10 mouse cellular contexts compared by ENCODE assay signal in the genomic region with DNA sequence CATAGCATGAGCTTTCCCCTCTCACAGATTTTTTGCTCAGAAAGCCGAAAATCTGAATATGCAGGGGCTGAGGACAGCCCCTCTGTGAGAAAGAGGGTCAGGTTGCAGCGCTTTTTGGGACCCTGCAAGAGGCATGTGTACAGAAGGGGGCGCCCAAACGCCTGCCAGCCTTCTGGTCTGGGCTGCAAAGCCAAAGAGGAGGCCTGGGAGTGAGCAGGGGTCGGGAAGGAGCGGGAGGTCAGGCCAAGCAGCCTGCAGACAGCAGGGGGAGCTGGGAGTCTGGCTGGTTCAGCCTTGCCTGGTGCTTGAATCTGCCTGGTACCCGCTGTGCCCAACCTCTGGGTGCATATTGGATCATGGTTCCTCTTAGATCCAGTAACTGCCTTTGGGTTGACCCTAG. TPM values are rescaled to one million over a fixed set of nuclear protein-coding genes. Genes with fewer than 3 reads are reported as not detected.
DNase-seq lines count a peak whose midpoint lies in the region; ATAC-seq and TF ChIP-seq lines count a peak whose summit lies in the region.
"Had no signal": no experiment of that assay in that cellular context is flagged by ENCODE, and none has a peak within 500 bp of the region (broad histone marks: within the 10 kb centered on the region; RNA-seq: fewer than 3 reads in every experiment).

No protein-coding gene starts in this region.

- peak; percentile 75 for TF ChIP-seq CTCF in stomach, postnatal 0 days (IDR thresholded peaks at IDR 0.05; ENCODE audit: low read depth)

- no peak overlapping the region for H3K9ac ChIP-seq in midbrain, embryonic 16.5 days (ENCODE audit: low read depth, low read length)
- no peak overlapping the region for H3K9ac ChIP-seq in intestine, embryonic 15.5 days
- H3K9ac ChIP-seq in stomach, postnatal 0 days (ENCODE audit: low read length): no peak overlapping the region

- H3K4me1 ChIP-seq in midbrain, embryonic 10.5 days: peaks cover 10% of the 10 kb centered on the region
- H3K4me1 ChIP-seq in midbrain, embryonic 16.5 days (ENCODE audit: control insufficient read depth, insufficient read depth, low read length): 0 out of 2 replicates have a peak, but pooled peaks cover 2% of the 10 kb centered on the region
- H3K4me1 ChIP-seq in intestine, embryonic 15.5 days (replicated peaks): peaks cover 11% of the 10 kb centered on the region
- H3K4me1 ChIP-seq in stomach, postnatal 0 days (replicated peaks; ENCODE audit: control insufficient read depth, insufficient read depth): peaks cover 11% of the 10 kb centered on the region

- TF ChIP-seq EP300 in stomach, postnatal 0 days (optimal IDR thresholded peaks at IDR 0.05): no peak

- H3K27me3 ChIP-seq in midbrain, embryonic 10.5 days (ENCODE audit: low read depth, poor library complexity, severe bottlenecking): peaks cover 20% of the 10 kb centered on the region; the same call in 1 of the 2 replicates
- no peaks in the 10 kb centered on the region for H3K27me3 ChIP-seq in midbrain, embryonic 16.5 days (ENCODE audit: control insufficient read depth, insufficient read depth, low read depth, low read length)
- H3K27me3 ChIP-seq in intestine, embryonic 15.5 days (replicated peaks): no peaks in the 10 kb centered on the region
- no peaks in the 10 kb centered on the region for H3K27me3 ChIP-seq in stomach, postnatal 0 days (ENCODE audit: control insufficient read depth, insufficient read depth, low read length)

- DNase-seq in cerebellum, postnatal 10 days: peak; percentile 78 to 79
- peak; percentile 84 for DNase-seq in midbrain, embryonic 10.5 days (ENCODE audit: low spot score)
- DNase-seq in embryo, embryonic 10.5 days (ENCODE audit: low spot score): peak; percentile 93
- peak; percentile 66 for DNase-seq in stomach, postnatal 0 days (ENCODE audit: low spot score)

- no peak for ATAC-seq in cerebellum, adult (ENCODE audit: insufficient number of reproducible peaks, low FRiP score, low TSS enrichment)
- ATAC-seq in midbrain, embryonic 16.5 days: no peak
- ATAC-seq in intestine, embryonic 15.5 days: 0 out of 2 replicates have a peak, but pooled peaks have one; percentile 39
- ATAC-seq in stomach, postnatal 0 days (ENCODE audit: low FRiP score, low TSS enrichment): no peak
- ATAC-seq in erythroid progenitor cell, adult 5-6 weeks (replicated peaks; ENCODE audit: low FRiP score, poor library complexity, severe bottlenecking): no peak

- H3K27ac ChIP-seq in midbrain, embryonic 10.5 days (replicated peaks): no peak overlapping the region
- H3K27ac ChIP-seq in midbrain, embryonic 16.5 days (ENCODE audit: low read length): no peak overlapping the region
- no peak overlapping the region for H3K27ac ChIP-seq in intestine, embryonic 15.5 days
- H3K27ac ChIP-seq in stomach, postnatal 0 days (replicated peaks): no peak overlapping the region
- H3K27ac ChIP-seq: macrophage had no signal

- H3K4me3 ChIP-seq in midbrain, embryonic 10.5 days: no peak overlapping the region
- H3K4me3 ChIP-seq in midbrain, embryonic 16.5 days (ENCODE audit: low read depth, low read length): no peak overlapping the region
- no peak overlapping the region for H3K4me3 ChIP-seq in intestine, embryonic 15.5 days (replicated peaks)
- no peak overlapping the region for H3K4me3 ChIP-seq in stomach, postnatal 0 days (ENCODE audit: low read depth, low read length)

- 4% methylated on average over 7 of the region's 7 CpGs for WGBS in midbrain, embryonic 10.5 days
- WGBS in midbrain, embryonic 16.5 days: 4% methylated on average over 7 of the region's 7 CpGs
- 17% methylated on average over 7 of the region's 7 CpGs for WGBS in intestine, embryonic 15.5 days
- WGBS in stomach, postnatal 0 days: 32% methylated on average over 7 of the region's 7 CpGs

- H3K36me3 ChIP-seq in midbrain, embryonic 10.5 days: no peaks in the 10 kb centered on the region
- no peaks in the 10 kb centered on the region for H3K36me3 ChIP-seq in midbrain, embryonic 16.5 days (ENCODE audit: control insufficient read depth, insufficient read depth, low read length)
- no peaks in the 10 kb centered on the region for H3K36me3 ChIP-seq in intestine, embryonic 15.5 days
- no peaks in the 10 kb centered on the region for H3K36me3 ChIP-seq in stomach, postnatal 0 days (ENCODE audit: control insufficient read depth, insufficient read depth, low read length)

- no peaks in the 10 kb centered on the region for H3K9me3 ChIP-seq in midbrain, embryonic 10.5 days (replicated peaks)
- no peaks in the 10 kb centered on the region for H3K9me3 ChIP-seq in midbrain, embryonic 16.5 days (replicated peaks; ENCODE audit: control insufficient read depth, low read length, poor library complexity, severe bottlenecking)
- no peaks in the 10 kb centered on the region for H3K9me3 ChIP-seq in intestine, embryonic 15.5 days
- H3K9me3 ChIP-seq in stomach, postnatal 0 days (ENCODE audit: control insufficient read depth, low read length): no peaks in the 10 kb centered on the region

- no peak overlapping the region for H3K4me2 ChIP-seq in midbrain, embryonic 16.5 days (ENCODE audit: low read length)
- H3K4me2 ChIP-seq in intestine, embryonic 15.5 days (replicated peaks): no peak overlapping the region
- H3K4me2 ChIP-seq in stomach, postnatal 0 days (replicated peaks; ENCODE audit: low read depth): no peak overlapping the region

RNA-seq across cellular contexts. Expression of a gene that starts 6.4 kb away (rescaled TPM):
- polyA plus RNA-seq in midbrain, embryonic 10.5 days (2016; fragmentation: Nextera tagmentation; extraction: Ambion mirVana): 0.34 TPM in 1 of 2 replicates, not detected in the other
- not detected in 2 replicates for polyA plus RNA-seq in midbrain, embryonic 16.5 days (2015; fragmentation: Nextera tagmentation; extraction: Ambion mirVana)
- polyA plus RNA-seq in intestine, embryonic 15.5 days (2015; fragmentation: Nextera tagmentation; extraction: Ambion mirVana): 5.4 and 5.6 TPM in 2 replicates
- polyA plus RNA-seq in stomach, postnatal 0 days (2015; fragmentation: Nextera tagmentation; extraction: Ambion mirVana): 70.7 and 78.9 TPM in 2 replicates
- not detected in 2 replicates for total RNA-seq in erythroid progenitor cell, adult 5-6 weeks (2015; ENCODE audit: low replicate concordance)
- total RNA-seq in erythroid progenitor cell, adult 5-6 weeks (2017; ENCODE audit: low replicate concordance): not detected in 2 replicates

RNA-seq across cellular contexts. Expression of a gene that starts 13.4 kb away (rescaled TPM):
- polyA plus RNA-seq in midbrain, embryonic 10.5 days (2016; fragmentation: Nextera tagmentation; extraction: Ambion mirVana): 0.52 and 1.5 TPM in 2 replicates
- 0.51 and 0.78 TPM in 2 replicates for polyA plus RNA-seq in midbrain, embryonic 16.5 days (2015; fragmentation: Nextera tagmentation; extraction: Ambion mirVana)
- polyA plus RNA-seq in intestine, embryonic 15.5 days (2015; fragmentation: Nextera tagmentation; extraction: Ambion mirVana): 4.8 and 4.9 TPM in 2 replicates
- 19.1 and 19.6 TPM in 2 replicates for polyA plus RNA-seq in stomach, postnatal 0 days (2015; fragmentation: Nextera tagmentation; extraction: Ambion mirVana)
- total RNA-seq in erythroid progenitor cell, adult 5-6 weeks (2015; ENCODE audit: low replicate concordance): not detected in 2 replicates
- not detected in 2 replicates for total RNA-seq in erythroid progenitor cell, adult 5-6 weeks (2017; ENCODE audit: low replicate concordance)
- polyA plus RNA-seq: testis, adult 2 months had no signal

RNA-seq across cellular contexts. Expression of a gene that starts 32.4 kb away (rescaled TPM):
- polyA plus RNA-seq in midbrain, embryonic 10.5 days (2016; fragmentation: Nextera tagmentation; extraction: Ambion mirVana): 14.2 and 15.0 TPM in 2 replicates
- polyA plus RNA-seq in midbrain, embryonic 16.5 days (2015; fragmentation: Nextera tagmentation; extraction: Ambion mirVana): 4.8 and 5.1 TPM in 2 replicates
- polyA plus RNA-seq in intestine, embryonic 15.5 days (2015; fragmentation: Nextera tagmentation; extraction: Ambion mirVana): 130 and 145 TPM in 2 replicates
- polyA plus RNA-seq in stomach, postnatal 0 days (2015; fragmentation: Nextera tagmentation; extraction: Ambion mirVana): 107 and 110 TPM in 2 replicates
- total RNA-seq in erythroid progenitor cell, adult 5-6 weeks (2015; ENCODE audit: low replicate concordance): 88.0 and 115 TPM in 2 replicates
- total RNA-seq in erythroid progenitor cell, adult 5-6 weeks (2017; ENCODE audit: low replicate concordance): 64.5 and 76.5 TPM in 2 replicates

RNA-seq across cellular contexts. Expression of a gene that starts 40.4 kb away (rescaled TPM):
- polyA plus RNA-seq in midbrain, embryonic 10.5 days (2016; fragmentation: Nextera tagmentation; extraction: Ambion mirVana): 145 and 171 TPM in 2 replicates
- 243 and 289 TPM in 2 replicates for polyA plus RNA-seq in midbrain, embryonic 16.5 days (2015; fragmentation: Nextera tagmentation; extraction: Ambion mirVana)
- 282 and 329 TPM in 2 replicates for polyA plus RNA-seq in intestine, embryonic 15.5 days (2015; fragmentation: Nextera tagmentation; extraction: Ambion mirVana)
- polyA plus RNA-seq in stomach, postnatal 0 days (2015; fragmentation: Nextera tagmentation; extraction: Ambion mirVana): 798 and 841 TPM in 2 replicates
- total RNA-seq in erythroid progenitor cell, adult 5-6 weeks (2015; ENCODE audit: low replicate concordance): 207 and 227 TPM in 2 replicates
- total RNA-seq in erythroid progenitor cell, adult 5-6 weeks (2017; ENCODE audit: low replicate concordance): 161 and 184 TPM in 2 replicates

RNA-seq across cellular contexts. Expression of a gene that starts 45.7 kb away (rescaled TPM):
- polyA plus RNA-seq in midbrain, embryonic 10.5 days (2016; fragmentation: Nextera tagmentation; extraction: Ambion mirVana): 0.75 TPM in 1 of 2 replicates, not detected in the other
- polyA plus RNA-seq in midbrain, embryonic 16.5 days (2015; fragmentation: Nextera tagmentation; extraction: Ambion mirVana): 2.5 and 3.4 TPM in 2 replicates
- 1.2 and 1.9 TPM in 2 replicates for polyA plus RNA-seq in intestine, embryonic 15.5 days (2015; fragmentation: Nextera tagmentation; extraction: Ambion mirVana)
- polyA plus RNA-seq in stomach, postnatal 0 days (2015; fragmentation: Nextera tagmentation; extraction: Ambion mirVana): 0.80 and 0.81 TPM in 2 replicates
- not detected in 2 replicates for total RNA-seq in erythroid progenitor cell, adult 5-6 weeks (2015; ENCODE audit: low replicate concordance)
- 143 and 216 TPM in 2 replicates for total RNA-seq in erythroid progenitor cell, adult 5-6 weeks (2017; ENCODE audit: low replicate concordance)
- polyA plus RNA-seq: testis, adult 2 months had no signal

Comparison
In these comparisons a context has a peak if more than half of its experiments do, and no peak if none do; other contexts are left out.
1. RNA of a gene that starts 6.4 kb away (polyA plus RNA-seq): 70.7 to 78.9 TPM in stomach, postnatal 0 days; 5.4 to 5.6 TPM in intestine, embryonic 15.5 days, 0.34 TPM in midbrain, embryonic 10.5 days and not detected in midbrain, embryonic 16.5 days; every median in the first group is over 10 times any median in the second.
2. Peak in every context shown above with its lines, with median percentiles within 50 percentile points of each other: DNase-seq.